Mouse (Mus musculus) embryo, embryonic 10.5 days (tissue): ENCODE results near the gene Unk.
"Not testable (repeated sequence)": the region's sequence is repeated elsewhere in the genome, so short reads cannot be mapped to it uniquely, and the experiment has no call there.

Source experiments
- DNase-seq: peaks from one replicate; pipeline ENCODE4 v3.0.0-alpha.2; 2015; ENCODE audit warnings: low spot score

The Unk gene

GRCm38 (mm10) chr11:116010146-116010545 is 20.0 kb upstream of the Unk start:
- no peak for DNase-seq

- DNase-seq, result no peak
Measured at GRCm38 (mm10) chr11:116010948-116011347, 19.2 kb upstream of the Unk start.

- DNase-seq, result peak; percentile 72
Measured at GRCm38 (mm10) chr11:116011529-116012261, 18.4 kb upstream of the Unk start.

- peak; percentile 93 for DNase-seq
Measured at GRCm38 (mm10) chr11:116012262-116012947, 17.7 kb upstream of the Unk start, which contains the start of gene Galk1. Gene Galk1, minus strand, starts transcription at chr11:116012719.

GRCm38 (mm10) chr11:116014821-116015220 is 15.3 kb upstream of the Unk start:
- no peak for DNase-seq

- DNase-seq, result peak; percentile 77
Measured at GRCm38 (mm10) chr11:116018106-116018505, 12.0 kb upstream of the Unk start.

GRCm38 (mm10) chr11:116018867-116019266 is 11.3 kb upstream of the Unk start:
- not testable (repeated sequence) for DNase-seq

GRCm38 (mm10) chr11:116019360-116019791 is 10.7 kb upstream of the Unk start:
- no peak for DNase-seq

- no peak for DNase-seq
Measured at GRCm38 (mm10) chr11:116019976-116020411, 10.1 kb upstream of the Unk start.

- peak; percentile 38 for DNase-seq
Measured at GRCm38 (mm10) chr11:116020519-116020922, 9.6 kb upstream of the Unk start.

GRCm38 (mm10) chr11:116021328-116022220 is 8.5 kb upstream of the Unk start:
- DNase-seq, result peak; percentile 60

GRCm38 (mm10) chr11:116022256-116022780 is 7.8 kb upstream of the Unk start:
- DNase-seq, result peak; percentile 36

- DNase-seq, result not testable (repeated sequence)
Measured at GRCm38 (mm10) chr11:116023074-116023770, 6.9 kb upstream of the Unk start.

- peak; percentile 79 for DNase-seq
Measured at GRCm38 (mm10) chr11:116023771-116024355, 6.3 kb upstream of the Unk start.

GRCm38 (mm10) chr11:116024356-116024808 is 5.7 kb upstream of the Unk start:
- peak; percentile 99 for DNase-seq

- no peak for DNase-seq
Measured at GRCm38 (mm10) chr11:116025056-116025845, 4.9 kb upstream of the Unk start.

- no peak for DNase-seq
Measured at GRCm38 (mm10) chr11:116027756-116028155, 2.4 kb upstream of the Unk start, which contains the start of gene H3f3b. Gene H3f3b, minus strand, starts transcription at chr11:116027962.

GRCm38 (mm10) chr11:116028177-116028865 is 1.8 kb upstream of the Unk start:
- no peak for DNase-seq
